Mouse (Mus musculus) CH12F3 (cell line): Measurements from ENCODE around the gene Ngp.

Source experiments
- in situ Hi-C: fragments of 300-500 bp; cut with MboI; formaldehyde crosslinking; loops from 2 replicates; pipeline ENCODE4 v1.14.3; 2020; ENCODE audit warnings: low sequenced_read_pairs

Ngp gene

DNA sequence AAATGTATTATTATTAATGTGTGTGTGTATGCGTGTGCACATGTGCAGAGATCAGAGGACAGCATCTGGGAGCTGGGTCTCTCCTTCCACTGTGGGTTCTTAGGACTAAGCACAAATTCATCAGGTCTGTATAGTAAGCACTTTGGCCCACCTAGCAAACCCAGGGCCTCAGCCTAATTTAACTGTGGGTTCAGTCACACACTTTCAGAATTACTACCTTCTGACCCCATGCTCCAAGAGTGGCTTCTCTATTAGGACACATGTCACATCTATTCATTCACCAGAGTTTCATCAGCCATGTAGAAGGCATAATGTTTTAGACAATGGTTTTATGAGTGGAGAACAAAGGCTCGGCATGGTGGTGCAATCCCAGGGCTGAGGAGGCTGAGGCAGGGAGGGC, 13.5 kb downstream of the Ngp start:
- in situ Hi-C loops = no loop called here

DNA sequence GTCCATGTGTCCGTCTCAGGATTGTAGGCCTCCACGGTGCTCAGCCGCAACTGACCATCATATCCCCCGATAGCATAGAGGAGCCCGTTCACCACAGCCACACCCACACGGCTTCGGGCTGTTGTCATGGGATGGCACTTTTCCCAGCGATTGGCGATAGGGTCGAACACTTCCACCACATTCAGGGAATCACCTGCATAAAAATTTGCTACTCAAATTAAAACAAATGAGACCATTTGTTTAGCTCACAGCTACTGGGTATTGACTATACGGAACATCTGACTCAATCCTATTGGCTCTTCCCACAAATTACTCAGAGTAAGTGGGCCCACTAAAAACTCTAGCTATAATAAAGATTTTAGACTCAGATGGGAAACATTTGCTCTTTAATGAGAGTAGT, 16.5 kb downstream of the Ngp start:
- in situ Hi-C loops = no loop called here

DNA sequence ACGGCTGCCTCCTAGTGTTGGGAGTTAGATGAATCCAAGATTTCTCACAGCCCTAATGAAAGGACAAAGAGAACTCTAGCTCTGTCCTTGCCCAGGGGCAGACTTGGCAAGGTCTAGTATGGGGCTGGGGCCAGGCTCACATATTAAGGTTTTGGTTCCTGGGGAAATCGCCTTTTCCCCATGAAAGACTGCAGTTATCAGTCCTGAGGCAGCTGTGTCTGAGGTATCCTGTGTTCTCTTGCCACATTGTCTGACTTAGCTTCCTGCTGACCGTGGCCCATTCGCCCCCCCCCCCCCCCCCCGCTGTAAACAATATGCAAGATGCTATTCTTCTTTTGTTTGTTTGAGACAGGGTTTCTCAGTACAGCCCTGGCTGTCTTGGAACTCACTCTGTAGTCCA, 20.5 kb downstream of the Ngp start:
- in situ Hi-C loops = no loop called here

DNA sequence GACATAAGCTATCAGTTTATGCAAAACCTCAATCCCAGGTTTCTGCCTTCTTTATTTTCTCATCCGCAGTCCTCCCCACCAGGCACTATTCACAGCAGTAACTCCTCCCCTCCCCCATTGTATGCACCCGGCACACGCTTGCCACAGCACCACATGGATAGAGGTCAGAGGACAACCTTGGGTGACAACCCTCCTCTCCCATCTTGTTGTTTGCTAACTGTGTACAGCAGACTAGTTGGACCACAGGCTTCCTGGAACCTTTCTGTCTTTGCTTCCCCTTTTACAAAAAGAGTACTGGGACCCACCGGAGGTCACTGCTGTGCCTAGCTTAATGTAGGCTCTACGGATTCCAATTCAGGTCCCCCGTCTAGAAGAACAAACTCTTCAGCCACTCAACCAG, 21.0 kb downstream of the Ngp start:
- in situ Hi-C loops = no loop called here

DNA sequence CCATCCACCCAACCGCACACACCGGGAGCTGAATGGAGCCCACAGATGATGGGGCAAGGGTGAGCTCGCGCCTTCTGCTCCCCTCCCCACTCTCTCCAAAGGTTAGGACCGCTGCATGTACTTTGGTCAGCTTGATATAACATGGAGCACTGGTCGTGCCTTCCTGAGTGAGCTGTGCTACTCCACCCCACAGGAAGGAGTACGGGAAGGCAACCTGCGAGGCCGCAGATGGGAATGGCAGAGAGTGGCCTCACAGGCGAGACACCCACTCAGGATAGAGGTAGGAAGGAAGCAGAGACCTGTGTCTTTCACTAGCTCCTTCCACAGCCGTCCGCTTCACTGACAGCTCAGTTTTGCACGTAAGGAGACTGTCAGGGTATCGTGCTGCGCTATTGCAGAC, 28.8 kb downstream of the Ngp start:
- in situ Hi-C loops = no loop called here

DNA sequence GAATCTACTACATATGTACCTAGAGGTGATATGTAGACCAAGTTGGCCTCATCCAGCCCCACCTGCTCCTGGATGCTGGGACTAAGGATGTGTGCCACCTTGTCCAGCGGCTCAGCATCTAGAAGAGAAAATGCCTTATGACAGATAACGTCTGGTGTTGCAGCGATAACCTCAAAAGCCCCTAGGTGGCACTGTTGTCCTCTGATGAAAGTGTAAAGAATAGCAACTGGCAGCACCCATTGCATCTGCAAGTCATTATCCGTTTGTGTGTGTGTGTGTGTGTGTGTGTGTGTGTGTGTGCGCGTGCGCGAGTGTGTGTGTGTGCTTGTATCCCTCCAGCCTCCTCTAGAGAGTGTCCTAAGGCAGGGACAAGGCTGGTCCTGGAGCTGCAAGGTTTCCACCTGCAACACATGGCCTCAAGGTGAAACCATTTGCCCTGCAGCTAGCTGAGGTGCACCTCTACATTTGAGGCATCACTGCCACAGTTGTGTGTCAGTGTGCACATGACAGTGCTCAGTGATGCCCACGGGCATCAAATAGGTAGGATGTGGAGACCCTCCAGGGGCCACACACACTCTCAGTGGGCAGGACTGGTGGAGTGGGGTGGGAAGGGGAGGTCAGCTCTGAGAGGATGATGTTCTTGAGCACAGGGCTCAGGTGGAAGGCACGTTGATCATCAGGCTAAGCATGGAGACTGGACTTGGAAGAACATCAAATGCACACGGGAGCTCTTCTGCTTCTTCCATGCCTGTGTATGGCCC, 29.5 kb downstream of the Ngp start:
- in situ Hi-C loops = no loop called here

DNA sequence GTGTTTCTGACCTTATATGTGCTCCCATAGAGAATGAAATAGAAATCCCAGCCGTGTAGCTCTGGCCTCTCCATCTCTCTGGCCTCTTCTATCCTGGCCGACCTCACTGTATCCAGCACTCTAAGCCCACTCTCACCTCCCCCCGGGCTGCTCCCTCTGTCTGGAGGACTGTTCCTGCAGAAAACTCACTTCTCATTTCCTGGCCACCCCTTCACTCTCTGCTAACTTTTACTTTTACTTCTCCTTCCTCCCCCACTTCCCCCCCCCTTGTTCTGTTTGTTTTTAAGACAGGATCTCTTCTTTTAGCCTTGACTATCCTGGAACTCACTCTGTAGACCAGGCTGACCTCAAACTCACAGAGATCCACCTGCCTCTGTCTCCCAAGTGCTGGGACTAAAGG, 33.0 kb downstream of the Ngp start:
- in situ Hi-C loops = no loop called here

DNA sequence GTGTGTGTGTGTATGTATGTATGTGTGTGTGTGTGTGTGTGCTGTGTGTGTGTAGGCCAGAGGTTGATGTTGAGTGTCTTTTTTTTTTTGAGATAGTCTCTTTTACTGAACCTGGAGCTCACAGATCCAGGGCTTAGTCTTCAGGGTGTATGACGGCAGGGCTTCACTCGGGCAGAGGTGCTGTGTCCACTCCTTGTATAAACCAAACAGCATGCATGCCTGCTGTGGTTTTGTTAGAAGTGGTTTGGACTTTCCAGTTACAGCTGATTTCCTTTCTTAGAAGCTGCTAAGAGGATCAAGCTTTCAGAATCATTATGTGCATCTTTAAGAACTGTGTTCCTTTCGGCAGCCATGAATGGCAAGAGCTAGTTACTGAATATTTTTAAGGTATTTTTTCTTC, 38.4 kb downstream of the Ngp start:
- in situ Hi-C loops = no loop called here

DNA sequence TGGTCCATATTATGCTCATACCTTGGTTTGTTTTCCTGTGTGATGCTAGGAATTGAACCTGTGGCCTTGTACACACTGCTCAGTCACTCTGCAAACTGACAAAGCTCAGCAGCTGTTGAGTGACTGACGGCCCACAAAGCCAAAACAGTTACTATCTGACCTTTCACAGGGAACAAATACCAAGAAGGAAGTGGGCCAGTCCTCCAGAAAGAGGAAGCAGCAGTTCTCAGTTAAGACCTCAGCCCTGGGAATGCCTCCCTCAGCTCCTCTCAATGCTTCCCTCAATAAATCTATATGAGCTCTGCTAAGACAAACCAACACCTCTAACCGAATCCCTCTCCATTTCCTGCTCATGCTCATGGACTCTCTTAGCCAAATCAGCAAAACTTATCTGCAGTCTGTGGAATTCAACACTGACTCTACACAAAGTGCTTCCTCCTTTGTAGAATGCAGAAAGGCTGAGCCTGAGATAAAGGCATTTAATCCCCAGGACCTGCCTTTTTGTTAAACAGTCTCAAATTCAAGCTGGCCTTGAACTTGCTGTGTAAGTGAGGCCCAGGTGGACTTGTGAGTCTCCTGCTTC, 39.7 kb downstream of the Ngp start:
- in situ Hi-C loops = no loop called here

DNA sequence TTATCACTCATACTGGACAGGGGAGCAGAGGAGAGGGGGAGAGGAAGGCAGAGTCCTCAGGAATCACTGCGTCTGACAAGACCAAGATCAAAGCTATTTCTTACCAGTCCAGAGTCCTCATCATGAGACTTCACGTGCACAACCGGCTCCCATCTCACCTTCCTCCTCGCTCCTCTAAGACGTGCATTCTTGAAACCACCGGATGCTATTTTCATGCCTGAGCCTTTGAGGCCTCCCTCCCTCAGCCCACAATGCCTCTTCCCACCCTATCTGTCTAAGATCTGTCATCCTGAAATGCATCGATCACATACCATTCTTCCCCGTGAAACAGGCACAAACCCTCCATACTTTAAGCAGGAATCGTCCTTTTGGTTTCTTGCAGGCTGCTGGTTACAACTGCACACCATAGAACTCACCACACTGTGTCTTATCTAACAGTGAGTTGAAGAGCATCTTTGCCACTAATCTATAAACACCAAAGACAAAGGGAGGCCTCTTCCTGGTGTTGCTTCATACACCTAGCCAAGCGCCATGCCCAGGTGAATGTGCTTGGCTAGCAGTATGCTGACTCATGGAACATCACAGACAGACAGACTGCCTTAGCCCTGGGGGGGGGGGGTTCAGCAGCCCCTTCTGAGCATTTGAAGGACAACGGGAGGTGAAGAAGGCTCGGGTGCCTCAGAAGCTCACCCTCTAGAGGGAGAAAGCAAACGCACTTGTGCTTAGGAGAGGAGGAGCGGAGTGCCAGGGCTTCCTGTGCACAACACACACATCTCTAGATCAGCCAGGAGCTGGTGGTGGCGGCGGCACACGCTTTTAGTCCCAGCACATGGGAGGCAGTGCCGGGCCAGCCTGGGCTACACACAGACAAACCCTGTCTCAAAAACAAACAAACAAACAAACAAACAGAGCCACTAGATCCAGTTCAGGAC, 41.6 kb downstream of the Ngp start:
- in situ Hi-C loops = no loop called here

DNA sequence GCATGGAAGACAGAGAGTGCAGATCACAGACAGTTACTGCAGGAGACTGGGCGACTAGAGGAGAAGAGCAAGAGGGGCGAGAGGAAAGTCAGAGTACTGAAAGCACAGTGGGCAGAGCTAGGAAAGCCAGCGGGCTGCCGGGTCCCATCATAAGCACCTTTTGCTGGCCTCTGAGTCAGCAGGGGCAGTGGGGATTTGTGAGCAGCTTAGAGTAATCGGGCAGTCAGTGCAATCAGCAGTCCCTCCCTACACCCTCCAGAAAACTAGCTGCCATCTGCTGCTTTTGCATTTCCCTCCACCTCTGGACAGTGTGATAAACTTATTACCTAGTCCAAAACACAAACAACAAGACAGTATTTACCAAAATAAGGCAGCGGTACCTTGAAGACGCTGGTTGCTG, 42.8 kb downstream of the Ngp start:
- in situ Hi-C loops = no loop called here

DNA sequence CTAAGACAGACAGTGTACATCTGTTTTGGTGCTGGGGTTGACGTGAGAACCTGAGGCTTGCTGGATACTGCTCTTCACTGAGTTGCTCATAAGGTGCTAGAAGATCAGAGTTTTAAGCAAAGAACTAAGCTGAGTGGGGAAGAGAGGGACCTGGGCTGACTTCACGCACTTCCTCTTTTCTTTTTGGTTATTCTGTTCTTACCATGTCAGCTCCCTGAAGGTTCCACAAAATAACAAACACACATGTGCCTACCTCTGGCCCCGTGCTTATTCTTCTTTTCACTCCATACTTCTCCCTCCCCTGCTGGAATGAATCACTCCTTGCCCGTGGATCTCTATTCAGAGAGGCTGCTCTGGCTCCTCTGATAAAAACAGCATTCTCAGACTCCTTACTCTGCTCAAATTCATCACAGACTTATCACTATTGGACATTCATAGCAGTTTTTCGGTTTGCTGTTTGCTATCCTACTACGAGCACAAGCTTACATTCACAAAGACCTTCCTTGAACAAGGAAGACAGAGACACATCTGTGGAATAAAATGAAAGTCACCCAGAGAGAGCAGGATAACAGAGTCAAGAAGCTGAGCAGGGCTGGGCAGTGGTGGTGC, 44.5 kb downstream of the Ngp start:
- in situ Hi-C loops = no loop called here

DNA sequence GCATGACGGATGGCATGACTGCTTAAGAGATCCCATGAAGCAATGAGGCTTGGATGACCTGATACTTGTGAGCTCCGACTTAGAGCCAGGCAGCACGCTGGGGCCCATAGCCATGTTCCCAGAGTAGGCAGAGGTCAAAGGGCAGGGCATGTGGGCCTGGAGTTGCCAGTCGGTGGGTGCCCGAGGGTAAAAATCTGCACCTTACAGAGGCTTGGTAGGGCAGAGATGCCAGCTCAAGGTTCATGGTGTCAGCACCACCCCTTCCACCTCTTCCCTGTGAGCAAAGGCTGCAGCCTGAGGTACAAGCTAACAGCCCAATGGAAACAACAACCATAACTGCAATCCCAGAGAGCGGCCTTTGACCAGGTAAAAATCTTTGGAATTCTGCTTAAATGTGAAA, 45.8 kb downstream of the Ngp start:
- in situ Hi-C loops = no loop called here

DNA sequence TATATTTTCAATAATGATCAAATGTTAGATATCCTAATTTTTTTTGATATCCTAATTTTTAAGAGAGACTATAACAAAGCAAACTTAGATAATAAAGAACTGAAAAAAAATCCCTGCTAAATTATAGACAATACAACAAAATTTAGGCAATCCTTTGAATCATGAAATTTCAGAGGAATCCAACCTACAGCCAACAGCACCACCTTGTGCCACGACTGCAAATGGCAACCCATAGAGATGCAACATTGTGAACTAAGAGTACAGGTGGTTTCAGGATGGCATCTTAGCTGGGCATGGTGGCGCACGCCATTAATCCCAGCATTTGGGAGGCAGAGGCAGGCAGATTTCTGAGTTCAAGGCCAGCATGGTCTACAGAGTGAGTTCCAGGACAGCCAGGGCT, 46.6 kb downstream of the Ngp start:
- in situ Hi-C loops = no loop called here
